Mouse (Mus musculus): Measurements from ENCODE around the gene Acnat1.
A peak's percentile ranks its signal among the peaks of the same experiment; 100 is the strongest.
"Not testable (repeated sequence)": the region's sequence is repeated elsewhere in the genome, so short reads cannot be mapped to it uniquely, and the experiment has no call there.

The Acnat1 gene

DNA sequence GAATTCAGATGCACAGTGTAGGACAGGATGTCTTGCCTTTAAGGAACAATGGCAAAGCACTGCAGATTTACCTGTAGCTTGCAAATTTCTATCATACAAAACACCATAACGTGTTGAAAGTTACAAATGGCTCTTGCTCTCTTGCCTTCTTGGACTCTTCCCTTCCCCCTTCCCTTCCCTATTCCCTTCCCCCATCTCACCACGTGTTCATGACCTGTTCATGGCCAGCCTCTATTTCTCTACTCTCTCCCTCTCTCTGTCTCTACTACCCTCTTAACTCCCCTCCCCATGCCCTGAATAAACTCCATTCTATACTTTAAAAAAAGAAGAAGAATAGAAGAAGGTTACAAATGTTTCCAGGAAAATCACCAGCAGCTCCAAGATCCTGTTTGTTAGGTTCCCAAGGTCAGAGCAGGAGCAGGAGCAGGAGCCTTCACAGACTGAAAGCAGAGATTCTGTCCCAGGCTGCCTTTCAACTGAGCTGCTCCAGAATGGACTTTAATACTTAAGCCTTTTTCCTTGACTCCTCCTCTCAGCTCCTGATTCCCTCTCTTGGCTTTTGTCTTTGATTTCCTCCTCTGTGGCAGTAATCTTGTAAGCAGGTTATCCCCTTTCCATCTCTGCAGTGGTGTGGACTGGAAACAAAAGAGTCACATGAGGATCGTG is at the start of gene Acnat1:
TSS of gene Acnat1 (minus strand) at position 478 of the 666 bp plus-strand sequence.
- DNase-seq = no peak

DNA sequence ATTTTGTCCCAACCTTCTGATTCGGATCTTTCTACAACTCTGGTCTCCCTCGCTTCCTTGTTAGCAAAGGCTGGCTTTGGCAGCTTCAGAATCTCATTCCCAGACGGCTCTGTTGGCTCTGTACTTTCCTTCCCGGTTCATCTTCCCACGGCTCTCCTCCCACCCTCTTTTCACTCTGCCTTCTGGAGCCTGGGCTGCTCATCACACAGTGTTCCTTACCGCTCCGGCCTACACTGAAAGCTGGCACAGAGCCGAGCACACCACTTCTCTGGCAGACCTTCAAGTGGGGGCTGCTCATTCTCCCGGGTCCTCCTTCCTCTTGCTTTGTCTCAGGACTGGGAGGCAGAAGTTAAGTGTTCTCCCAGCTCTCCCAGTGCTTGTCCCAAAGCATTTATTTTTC is 48.9 kb upstream of the Acnat1 start:
- DNase-seq = no peak

DNA sequence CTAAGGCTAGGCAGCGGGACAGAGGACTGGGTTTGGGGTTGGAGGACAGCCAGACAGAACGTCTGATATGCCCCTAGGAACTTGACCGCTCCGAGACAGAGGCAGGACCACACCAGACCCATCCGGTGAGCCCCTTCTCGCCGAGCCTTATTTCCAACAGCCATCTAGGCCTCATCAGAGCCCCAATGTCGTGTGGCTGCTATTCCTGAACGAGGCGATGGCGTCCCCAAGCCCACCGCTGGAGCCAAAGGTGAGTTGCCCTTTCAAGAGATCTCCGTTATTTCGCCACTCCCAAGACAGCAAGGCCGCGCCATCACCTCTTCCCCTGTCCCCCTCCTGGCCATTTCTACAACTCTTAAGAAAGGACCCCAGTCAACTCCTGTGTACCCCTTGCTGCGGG is 47.6 kb upstream of the Acnat1 start:
- no peak for DNase-seq

DNA sequence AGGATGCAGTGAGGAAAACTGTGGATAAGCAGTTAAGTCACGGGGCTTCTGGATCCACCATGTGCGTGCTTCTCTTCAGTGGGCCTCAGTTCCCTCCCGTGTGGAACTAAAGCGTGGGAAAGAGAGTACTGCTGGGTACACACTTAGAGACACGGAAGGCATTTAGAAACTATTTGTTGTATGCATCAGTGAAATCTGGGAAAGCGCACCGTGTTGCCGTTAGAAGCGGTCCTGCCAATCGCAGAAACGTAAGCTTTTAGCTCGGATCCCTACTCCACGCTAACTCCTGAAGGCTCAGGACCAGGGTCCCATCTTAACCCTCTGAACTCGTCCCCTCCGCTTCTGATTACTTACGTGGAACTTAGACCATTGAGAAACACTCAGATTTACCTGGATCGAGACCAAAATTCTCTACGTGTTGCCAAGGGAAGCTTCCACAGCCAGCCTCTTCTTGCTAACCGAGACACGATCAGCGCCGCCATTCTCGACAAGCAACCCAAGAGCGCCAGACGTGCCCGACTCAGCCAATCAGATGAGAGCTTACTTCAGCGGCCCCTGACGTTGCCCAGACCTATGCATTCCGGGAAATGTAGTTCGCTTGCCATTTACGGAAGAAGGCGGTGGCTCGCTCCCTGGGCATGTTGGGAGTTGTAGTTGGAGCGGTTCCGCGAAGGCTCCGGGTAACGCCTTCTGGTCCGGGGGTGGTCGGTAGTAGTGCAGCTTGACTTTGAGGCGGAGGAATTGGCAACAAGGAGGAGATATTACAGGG is 47.0 kb upstream of the Acnat1 start, which contains the start of the genes Mrpl50 and Zfp189:
TSS of gene Mrpl50 (minus strand) at position 522 of the 769 bp plus-strand sequence.
TSS of gene Zfp189 (plus strand) at position 605 of the 769 bp plus-strand sequence.
- DNase-seq = peak; percentile 96

DNA sequence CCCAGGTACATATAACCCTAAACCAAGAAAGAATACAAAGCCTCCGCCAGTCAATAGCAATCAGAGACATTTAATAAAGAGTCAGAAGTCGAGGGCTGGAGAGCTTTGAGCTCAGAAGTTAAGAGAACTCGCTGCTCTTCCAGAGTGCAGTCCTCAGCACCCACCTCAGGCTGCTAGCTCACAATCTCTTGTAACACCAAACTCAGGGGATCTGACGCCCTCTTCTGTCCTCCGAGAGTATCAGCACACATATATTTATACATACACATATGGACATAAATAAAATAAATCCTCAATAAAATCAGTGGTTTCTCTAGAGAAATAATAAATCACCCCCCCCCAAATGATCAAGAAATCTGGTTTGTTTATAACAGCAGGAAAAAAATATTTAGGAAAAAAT is 45.8 kb upstream of the Acnat1 start:
- DNase-seq = no peak

DNA sequence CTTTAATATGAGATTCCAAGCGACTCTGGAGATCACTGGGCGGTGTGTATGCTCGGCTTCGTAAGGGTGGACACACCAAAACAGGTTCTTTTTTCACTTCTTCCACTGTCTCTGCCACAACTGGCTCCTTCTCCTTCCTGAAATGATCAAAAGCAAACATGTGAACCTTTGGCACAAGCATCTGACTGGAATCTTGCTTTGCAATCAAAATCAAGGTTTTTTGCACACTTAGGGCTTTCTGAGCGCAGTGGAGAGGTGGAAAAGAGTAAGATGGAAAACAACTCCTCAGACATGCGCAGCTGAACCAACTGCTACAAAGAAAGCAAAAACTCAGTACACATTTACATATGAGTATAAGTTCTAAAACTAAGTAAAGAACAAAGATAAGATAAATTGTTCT is 40.7 kb upstream of the Acnat1 start:
- DNase-seq = no peak

DNA sequence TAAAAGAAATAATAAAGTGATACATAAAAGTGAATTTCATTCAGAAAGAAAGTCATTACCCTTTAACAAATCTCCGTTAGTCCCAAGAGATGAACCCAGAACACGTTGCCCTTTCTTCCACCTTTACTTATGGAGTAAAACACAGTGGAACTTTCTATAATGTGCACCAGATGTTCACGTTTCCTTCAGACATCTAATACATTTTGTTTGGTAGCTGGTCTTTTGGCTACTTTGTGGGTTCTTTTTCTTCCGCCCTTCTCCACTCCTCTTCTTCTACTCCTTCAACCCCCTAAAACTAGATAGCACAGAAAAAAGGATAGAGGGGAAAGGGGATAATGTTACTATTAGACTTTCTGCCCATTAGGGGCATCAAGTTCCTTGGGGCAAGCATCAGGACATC is 38.9 kb upstream of the Acnat1 start:
- no peak for DNase-seq

DNA sequence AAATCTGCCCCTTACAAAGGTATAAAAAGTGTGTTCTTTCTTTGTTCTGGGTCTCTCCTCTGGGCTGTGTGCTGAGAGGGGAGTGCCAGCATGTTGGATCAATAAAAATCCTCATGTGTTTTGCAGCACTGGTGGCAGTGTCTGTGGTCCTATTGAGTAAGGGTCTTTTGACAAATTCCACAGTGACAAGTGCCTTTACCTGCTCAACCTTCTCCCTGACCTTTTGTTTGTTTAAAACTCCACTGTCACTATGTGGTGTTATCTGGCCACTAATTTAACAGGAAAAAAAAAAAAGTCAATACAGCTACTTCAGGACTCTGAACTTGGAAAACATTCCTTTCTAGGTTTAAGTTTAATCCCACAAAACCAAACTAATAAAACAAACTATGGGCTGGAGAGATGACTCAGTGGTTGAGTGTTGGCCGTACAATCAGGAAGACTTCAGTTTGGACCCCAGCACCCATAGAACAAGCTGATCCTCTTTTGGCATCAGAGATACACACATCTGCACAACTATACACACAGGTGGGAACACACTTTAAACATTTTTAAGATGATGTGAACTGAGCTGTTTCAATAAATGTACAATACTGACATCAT is 36.6 kb upstream of the Acnat1 start:
- DNase-seq = not testable (repeated sequence)

DNA sequence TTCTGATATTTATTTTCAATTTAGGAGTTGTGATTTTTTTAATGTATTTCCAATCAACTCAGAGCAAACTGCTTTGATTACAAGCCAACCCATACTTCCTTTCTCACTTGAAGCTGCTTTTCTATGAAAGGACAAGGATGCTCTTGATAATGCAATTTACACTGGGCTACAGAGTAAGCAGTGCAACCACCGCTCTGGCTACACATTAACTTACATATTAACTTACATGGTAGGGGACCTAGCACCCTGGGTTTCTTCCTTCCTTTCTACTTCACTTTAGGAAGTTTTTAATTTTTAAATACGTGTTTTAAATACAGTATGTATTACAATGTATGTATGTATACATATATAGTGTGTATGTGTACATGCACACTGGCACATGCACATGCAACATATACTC is 35.5 kb upstream of the Acnat1 start:
- DNase-seq = no peak

DNA sequence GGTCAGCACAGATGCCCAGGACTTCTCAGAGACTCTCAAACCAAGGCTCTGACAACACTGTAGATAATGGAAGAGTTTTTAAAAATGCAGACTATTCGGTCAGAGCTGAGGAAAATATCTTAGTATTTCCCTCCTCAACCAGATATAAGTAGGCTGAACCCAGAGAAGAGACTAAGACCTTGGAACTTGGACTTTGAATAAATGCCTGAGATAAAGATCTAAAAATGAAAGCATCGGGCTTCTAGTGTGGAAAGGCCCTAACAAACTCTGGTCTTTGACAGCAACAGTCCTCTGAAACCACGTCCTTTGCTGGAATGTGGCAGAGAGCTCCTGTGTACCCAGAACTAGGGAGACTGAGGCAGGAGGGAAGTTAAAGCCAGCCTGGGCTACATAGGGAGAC is 32.7 kb upstream of the Acnat1 start, which contains the start of gene Baat:
TSS of gene Baat (minus strand) at position 172 of the 400 bp plus-strand sequence.
- DNase-seq = no peak

DNA sequence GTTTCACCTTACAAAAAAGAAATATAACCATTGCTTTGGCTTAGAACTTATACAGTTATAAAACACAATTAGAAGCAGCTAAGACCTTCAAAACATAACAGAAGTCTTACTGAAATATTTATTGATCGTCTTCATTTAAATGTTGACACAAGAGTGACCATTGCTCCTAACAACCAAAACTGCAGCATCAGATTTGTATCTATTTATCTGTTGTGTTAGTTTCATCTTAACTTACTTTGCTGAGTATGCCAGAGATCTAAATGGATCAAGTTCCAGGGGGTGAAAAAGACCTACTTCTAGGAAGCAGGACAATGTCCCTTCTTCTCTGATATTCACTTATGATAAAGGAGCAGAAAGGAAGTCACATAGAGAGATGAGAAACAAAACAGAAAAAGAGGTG is 29.9 kb upstream of the Acnat1 start:
- no peak for DNase-seq

DNA sequence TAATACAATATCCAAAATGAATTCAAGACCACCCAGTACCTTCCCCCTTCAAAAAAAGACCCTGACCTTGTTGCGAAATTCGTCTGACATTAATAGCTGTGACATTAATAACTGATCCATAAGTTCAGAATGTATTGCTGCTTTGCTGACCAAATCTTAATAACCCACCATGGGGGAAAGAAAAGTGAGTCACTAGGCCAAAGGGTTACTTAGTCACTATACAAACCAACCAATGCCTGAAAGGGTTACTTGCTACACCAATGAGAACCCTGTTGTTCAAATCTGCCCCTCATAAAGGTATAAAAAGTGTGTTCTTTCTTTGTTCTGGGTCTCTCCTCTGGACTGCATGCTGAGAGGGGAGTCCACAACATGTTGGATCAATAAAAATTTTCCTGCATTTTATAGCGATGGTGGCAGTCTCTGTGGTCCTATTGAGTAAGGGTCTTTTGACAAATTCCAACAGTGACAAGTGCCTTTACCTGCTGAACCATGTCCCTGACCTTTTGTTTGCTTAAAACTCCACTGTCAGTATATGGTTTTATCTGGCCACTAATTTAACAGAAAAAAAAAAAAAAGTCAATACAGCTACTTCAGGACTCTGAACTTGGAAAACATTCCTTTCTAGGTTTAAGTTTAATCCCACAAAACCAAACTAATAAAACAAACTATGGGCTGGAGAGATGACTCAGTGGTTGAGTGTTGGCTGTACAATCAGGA is 12.4 kb upstream of the Acnat1 start:
- not testable (repeated sequence) for DNase-seq

DNA sequence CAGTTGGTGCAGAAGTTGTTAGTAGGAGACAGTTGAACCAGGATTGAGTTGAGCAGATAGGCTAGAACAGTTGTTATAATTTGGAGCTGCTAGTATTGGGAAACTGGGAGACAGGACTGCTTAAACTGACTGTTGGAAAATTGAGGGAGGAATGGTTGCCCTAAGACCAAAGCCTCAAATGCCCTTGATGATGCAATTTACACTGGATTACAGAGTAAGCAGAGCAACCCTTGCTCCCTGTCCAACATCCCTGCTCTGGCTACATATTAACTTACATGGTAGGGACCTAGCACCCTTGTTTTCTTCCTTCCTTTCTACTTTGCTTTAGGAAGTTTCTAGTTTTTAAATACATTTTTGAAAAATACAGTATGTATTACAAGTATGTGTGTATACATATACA is 11.7 kb upstream of the Acnat1 start:
- DNase-seq = no peak

DNA sequence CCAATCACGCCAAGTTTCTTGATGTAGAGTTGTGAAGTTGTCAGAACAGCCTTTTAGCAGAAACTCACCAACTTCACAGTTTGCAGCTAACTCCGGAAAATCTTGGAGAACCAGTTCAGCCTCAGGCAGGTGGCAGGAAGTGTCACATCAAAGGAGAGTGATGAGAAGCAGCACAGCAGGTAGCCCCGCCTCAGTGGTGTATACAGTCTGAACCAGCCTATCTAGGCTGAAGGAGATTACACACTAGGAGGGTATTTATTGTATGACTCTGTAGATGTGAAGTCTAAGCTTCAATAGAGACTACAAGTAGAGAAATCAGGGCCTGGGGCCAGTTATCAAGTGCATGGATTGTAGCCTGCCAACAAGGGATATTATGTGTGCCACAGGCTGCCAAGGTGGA is 7.2 kb upstream of the Acnat1 start:
- DNase-seq = no peak

DNA sequence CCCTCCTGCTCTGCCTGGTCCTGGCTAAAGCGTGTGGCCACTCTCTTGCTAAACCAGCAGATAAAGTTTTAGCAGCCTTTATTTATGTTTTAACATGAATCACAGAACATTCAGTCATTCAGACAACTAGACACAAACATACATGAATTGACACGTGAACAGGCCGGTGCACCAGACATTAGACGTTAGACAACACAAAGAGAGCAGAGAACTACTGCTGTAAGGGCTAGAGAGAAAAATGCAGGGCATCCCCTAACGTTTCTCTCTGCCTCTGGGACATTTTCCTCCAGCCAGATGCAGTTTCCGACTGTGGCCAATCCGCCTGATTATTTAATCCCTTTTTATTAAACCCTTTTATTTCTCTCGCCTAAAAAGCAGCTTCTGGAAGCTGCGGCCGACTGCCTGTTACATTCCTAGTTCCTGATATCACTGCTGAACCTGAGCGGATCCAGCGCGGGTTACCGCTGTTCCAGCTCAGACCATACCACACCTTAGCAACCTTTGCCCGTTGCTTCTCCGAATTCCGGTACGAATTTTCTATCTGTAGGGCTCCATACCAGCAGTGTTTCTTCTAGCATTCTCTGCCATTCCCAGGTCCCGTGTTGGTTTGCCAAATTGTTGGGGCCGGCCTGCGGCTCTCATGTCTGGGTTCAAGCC is 6.5 kb upstream of the Acnat1 start:
- no peak for DNase-seq

DNA sequence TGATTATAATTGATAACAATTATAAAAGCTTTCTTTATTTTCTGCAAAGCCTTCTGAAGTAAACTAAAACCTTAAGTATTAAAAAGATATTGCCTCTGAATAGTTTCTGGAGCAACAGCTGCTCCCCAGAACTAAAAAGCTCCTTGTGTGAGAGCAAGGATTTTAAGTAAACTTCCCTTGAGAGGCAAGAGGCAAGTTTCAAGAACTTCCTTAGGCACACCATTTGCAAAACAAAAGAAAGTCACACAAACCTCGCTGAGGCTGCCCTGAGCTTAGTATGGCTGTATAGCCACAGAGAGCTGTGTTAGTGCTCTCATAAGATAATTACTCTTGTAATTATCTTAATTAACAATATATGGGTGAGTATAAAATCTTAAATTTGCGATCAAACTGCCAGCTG is 5.3 kb upstream of the Acnat1 start:
- DNase-seq = not testable (repeated sequence)

DNA sequence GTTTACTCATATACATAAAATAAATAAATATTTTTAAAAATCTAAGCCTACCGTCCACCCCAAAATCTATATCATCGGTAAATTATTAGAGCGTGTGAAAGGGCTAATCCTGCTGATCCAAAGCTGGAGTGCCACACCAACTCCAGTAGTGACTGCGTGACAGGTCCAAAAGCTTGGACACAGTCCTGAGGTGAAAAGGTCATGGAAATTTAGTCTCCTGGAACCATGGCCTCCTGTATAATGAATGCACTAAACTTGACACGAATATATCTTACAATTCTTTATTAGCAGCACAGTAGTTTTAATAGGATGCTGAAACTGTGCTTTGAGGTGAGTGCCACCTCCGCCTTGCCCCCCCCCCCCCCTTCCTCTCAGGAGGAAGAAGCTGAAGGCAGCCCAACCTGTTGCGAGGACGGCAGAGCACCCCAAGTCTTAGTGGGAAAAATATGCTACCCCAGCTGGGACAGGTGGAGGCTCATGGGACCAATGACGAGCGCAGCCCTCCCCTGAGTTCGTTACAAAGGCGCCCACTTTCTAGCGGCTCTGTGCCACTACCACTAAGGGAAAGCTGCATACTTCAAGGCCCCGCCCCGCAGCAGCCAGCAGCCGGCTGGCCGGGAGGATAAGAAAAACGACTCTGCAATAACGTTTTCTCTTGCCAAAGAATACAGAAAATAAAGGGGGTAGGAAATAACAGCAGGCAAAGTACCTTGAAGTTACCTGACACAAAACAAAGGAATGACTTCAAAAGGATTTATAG is 4.6 kb upstream of the Acnat1 start:
- DNase-seq = peak; percentile 46

DNA sequence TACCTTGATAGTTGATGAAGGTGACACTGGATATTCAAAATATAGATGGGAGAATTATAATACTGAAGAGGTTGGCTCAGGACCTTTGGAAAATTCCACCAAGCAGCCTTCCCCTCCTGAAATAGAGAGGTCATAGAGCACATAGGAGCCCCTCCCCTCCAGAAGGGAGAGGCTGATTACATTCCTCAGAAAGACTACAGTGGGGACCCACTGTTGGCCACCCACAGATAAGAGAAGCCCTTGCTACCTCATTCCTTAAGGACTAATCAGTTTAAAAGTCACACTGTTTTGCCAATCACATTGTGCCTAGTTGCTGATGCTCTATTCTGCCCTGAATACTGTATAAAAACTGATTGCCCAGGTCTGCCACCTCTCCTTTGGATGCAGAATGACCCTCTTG is 871 bp upstream of the Acnat1 start:
- no peak for DNase-seq

DNA sequence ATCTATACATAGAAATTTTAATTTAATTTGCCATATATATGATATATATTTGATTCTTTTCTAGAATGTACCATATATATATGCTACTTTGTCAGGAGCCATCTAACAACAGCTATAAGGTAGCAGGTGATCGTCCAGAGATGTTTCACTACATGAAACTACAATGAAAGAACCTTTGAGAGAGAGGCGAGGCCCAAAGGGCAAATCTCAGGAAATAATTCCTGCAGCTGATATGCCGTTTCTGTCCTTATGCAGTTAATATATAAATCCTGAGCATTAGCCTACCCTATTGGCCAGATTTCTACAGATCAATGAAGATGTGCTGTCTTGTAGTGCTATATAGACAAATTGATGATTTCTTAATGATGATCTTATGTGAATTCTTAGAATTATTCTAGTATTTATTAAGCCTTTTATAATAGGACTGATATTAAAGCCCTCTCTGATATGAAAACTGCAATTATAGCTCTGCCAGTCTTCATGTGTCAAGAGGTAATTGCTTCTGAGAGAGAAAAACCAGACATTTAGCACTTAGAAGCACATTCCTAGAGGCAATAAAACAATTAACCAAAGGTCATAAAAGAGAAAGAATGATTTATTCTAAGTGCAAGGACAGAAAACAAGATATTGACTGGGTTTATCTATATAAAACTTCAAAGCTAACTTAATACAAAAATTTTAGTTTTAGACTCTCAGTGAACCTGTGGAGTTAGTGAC is 4.1 kb downstream of the Acnat1 start:
- DNase-seq = no peak

DNA sequence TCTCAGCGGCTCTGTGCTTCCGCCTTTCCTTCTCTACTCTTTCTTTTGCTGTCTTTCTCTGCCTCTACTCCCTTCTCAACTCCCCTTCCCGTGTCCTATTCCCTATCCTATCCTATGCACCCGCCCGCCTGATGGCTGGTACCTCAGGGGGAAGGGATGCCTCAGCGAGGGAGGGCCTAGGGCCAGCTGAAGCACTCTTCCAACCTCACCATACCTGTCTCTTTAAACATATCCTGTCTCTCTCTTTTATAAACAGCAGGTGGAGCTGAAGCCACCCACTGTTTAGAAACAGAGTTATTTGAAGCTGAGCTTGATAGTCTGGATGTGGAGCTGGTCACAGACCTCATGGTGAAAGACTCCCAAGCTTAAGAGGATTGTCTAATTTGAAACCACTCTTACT is 6.4 kb downstream of the Acnat1 start:
- DNase-seq = no peak

DNA sequence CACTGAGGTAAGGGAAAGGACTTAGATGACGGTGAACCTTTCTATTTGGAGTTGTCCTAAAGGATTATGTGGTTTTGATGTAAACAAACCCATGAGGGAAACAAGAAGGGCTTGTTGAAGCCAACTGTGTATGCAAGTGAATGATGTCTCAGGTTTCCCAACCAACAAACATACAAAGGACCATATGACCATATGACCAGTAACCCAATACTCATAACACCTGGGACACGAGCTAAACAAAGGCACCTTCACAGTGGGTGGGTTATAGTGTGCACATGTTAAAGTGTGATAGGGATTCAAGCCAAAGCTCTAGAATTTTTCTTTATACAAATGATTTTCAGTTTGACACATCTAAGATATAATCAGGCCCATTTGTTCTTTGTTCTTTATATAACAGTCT is 17.5 kb downstream of the Acnat1 start:
- no peak for DNase-seq

All from lung, postnatal 10 days (tissue).